Mouse (Mus musculus) kidney, adult 8-10 months (tissue): ENCODE results near the gene Col6a1.
"Not testable (repeated sequence)": the region's sequence is repeated elsewhere in the genome, so short reads cannot be mapped to it uniquely, and the experiment has no call there.

ENCODE experiments used
- DNase-seq, 2 experiments: peaks; one replicate each; pipeline ENCODE4 v3.0.0; 2022

Col6a1 gene

DNA sequence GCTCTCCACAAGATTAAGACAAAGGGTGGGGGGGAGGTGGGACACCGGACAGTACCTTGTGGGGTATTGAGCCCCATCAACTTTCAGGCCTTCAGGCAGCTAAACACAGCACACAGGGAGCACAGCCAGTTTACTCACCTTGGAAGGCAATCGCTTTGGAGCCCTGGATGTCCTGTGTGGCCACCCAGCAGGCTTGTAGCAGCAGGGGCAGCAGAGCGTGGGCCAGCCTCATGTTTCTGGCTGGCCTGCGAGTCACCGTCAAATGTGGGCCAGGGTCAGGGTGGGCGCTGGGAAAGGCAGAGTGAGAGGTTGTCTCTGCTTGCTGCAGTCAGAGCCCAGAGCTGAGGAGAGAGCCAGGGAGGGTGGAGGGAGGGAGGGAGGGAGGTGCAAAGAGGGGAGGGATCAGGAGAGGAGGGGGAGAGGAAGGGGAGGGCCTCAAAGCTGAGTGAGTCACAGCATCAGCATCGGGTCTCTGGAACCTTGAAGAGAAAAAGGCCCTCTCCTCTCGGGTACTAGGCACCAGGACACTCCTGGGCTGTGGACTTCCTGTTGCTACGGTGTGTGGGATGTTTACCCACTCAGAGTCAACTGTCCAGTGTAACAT, at the start of gene Col6a1:
Gene Col6a1, minus strand, starts transcription at position 487 of the 604 bp plus-strand sequence.
- DNase-seq, result no peak

DNA sequence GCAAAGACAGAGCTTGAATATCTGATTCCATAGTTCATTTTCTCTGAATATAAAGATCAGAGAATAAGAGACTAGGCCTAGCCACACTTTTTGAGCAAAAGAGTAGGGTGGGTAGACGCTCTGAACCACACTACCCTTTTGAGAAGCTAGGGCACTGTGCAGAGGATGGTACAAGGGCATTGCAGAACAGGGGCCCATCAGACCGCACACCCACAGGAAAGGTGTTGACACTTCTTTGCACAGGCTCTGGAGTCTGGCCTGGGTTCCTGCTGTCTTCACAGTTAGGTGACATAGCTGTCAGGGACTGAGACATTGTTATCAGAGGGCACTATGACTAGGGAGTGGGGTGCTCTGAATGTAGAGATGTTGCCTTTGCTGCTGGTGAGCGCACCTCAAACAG, 45.7 kb upstream of the Col6a1 start:
- DNase-seq, result no peak

DNA sequence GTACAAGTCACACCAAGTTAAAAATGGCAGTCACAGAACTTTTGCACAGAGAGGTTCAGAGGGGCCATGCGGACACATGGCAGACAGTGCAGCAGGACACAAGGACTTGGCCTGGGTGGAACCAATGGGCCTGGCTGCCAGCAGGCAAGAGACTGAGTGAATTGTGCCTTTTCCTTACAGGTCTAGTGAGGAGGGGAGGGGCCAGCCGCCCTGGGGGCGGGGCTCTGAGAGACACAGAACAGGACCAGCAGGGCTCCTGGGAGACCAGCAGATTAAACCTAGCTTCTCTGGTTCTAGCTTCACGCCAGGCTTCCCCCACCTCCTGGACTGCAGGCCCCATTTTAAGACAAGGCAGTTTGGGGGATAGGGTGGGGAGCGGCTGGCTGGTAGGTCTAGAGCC, 45.1 kb upstream of the Col6a1 start:
- DNase-seq, result no peak

DNA sequence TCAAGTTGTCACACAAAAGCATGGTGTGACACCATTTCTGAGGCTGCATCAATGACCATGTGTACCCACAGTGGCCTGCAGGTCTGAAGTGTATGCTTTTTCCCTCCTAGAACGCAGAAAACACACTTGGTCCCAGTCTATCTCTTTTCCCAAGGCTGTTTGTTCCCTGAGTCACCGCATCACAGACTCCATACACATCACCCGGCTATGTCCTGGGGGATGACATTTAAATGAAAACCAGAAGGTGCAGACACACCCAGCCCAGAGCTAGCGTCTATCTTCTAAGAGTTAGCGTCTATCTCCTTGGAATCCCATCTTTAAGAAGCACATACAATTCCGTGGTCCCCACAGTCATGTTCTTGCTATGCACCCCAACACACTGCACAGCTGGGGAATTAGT, 43.6 kb upstream of the Col6a1 start:
- no peak for DNase-seq

DNA sequence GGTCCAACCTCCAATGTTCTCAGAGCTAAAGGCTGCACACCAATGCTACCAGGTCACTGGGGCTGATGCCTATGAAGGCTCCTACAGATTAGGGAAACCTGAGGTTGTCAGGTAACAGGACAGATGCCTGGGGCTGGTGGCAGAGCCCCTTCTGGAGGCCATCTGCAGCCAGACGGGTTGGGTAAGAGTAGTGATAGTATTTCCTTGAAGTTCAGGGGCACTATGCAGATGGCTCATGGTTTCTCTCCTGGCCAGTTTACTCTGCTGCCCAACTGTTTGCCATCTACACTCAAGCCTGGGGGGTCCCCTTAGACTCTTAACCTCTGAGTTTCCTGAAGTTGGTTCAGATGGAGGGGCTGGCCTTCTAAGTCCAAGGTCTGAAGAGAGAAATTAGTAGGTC, 40.2 kb upstream of the Col6a1 start:
- DNase-seq, result no peak

DNA sequence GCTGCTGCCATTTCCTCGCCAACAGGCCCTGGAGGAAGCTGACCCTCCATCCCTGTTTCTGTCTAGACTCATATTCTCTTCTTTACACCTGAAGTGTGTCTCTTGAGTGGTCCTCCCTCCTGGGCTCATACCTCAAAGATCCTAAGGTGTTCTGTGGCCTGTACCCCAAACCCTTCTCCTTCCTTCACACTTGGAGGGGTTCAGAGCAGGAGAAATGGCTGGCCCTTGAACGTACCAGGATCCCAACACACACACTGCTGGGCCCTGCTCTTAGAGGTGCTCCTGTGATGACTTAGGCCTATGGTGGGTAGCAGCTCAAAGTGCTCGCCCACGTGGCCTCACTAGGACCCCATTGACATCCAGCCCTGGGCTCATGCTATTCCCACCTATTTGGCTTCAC, 39.0 kb upstream of the Col6a1 start:
- no peak for DNase-seq

DNA sequence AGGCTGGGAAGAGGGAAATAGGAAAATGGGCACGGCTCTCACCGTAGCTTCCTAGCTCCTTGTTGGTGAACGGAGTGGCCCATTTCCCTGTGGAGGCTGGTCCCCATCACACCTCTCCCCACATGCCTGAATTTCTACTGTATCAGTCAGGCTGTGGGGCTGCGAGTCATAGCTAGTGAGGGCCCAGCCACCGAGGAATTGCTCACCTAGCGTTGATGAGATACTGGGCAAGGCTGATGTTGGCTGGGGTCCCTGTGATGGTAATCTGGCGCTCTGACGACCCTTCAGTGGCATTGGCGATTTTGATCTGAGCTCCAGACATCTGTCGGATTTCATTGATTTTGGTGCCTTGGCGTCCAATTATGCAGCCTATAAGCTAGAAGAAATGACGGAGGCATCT, 37.0 kb upstream of the Col6a1 start:
- no peak for DNase-seq

DNA sequence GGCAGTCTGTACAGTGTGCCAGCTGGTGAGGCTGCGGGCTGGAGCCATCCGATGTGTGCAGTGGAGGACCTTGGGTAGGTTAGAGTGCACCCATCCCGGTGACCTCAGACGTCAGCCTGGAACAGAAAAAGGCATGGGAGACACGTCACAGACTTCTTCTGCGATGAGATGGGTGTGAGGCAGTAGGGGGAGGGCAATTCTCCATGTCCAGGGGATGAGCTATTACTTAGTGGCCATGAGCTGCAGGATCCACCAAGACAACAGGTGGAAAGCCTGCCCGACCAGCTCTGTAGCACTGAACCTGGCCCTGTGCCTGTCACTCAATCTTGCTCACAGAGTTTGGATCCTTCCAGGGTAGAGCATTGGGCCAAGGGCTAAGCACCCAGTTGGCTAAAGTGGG, 36.4 kb upstream of the Col6a1 start:
- no peak for DNase-seq

DNA sequence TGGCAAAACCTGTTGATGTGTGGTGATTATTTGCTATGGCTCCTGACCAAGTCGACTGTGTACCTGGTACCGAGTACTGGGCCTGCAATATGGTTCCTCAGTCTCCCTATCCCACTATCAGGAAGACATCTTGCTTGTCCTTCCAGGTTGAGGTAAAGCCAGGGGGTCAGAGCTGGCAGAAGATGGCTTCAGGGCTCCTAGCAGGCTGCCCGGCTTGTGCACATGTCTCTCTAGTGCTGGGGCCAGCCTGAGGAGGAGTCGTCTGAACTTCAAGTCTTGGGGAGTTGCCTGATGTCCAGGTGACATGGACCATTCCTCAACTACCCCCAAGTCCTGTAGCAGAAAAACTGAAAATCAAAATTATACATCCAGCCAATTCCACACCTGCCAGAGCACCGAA, 33.9 kb upstream of the Col6a1 start:
- no peak for DNase-seq

DNA sequence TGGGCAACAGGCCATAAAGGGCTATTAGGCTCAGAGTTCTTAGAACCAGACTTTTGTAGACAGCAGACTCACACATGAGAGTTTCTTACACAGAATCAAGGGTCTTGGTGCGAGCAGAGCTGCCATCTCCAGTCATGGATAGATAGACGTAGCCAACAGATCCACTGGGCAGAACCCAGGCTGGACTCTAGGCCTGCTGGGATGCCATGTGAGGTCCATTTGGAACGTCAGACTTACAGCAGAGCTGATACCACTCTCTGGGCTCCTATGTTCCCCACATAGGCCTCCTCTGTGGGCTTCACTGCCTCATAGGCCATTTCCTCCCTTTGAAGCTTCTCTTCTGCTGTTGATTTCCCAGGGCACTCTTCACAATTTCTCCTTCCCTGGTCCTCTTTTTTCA, 27.7 kb upstream of the Col6a1 start:
- DNase-seq, result no peak

DNA sequence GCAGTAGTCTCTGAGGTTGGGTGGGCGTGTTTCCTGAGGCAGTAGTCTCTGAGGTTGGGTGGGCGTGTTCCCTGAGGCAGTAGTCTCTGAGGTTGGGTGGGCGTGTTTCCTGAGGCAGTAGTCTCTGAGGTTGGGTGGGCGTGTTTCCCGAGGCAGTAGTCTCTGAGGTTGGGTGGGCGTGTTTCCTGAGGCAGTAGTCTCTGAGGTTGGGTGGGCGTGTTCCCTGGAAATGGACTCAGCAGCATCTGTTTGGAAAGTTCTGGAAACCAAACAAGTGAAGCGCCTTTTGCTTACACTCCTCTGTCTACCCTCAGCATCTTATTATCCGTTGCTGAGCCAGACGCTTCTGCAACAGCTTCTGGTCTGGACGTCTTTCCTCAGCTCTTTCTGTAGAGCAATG, 18.3 kb upstream of the Col6a1 start:
- not testable (repeated sequence) for DNase-seq

DNA sequence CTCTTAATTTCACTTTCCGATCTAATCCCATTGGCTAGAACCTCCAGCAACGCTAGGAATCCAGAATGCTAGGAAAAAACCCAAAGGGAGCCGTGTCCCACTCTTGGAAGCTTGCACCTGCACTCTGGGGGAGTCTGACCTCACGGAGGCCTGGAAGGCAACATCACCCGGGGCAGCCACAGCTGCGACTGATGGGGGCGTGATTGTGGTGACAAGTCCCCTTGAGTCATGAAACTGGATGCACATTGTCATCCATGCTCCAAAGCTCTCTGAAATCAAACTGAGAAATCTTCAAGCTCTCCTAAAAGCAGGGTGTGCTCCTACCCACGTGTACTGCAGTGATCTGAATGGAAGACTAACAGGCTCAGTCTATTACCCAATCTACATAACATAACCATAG, 10.8 kb upstream of the Col6a1 start:
- DNase-seq, result no peak

DNA sequence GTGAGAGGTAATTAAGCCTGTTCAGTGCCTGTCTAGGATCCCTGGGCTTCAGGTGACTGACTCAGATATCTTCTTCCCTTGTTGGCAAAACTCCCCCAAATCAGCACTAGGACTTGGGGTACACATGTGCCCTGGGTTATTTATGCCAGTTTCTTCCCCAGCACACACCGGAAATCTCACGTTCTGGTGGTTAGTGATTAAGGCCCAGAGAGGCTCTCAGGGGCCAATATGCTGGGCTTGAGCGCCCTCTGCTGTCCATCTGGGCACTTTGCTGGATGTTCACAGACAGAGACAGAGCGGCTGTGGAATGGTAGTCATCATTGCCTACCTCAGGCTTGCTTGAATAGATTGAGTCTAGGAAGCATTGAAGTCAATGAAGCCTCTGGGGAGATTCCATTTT, 9.0 kb upstream of the Col6a1 start:
- peak; percentile 44 to 78 for DNase-seq

DNA sequence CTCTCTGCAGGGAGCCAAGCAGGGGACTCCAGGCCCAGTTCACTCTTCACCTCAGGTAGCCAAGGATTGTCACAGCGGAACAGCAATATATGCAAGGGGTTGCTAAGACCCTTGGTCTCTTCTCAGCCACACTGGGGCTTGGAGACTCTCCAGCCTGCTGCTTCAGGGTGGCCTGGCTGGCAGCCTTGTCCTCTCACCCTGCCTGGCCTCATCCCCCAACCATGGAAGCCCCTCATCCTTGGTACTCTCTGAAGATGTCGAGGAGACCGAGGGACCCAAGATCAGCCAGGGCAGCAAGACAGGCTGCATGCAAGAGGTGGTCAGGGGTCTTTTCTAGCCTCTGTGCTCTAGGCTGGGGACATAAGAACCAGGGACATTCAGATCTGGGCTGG, 7.7 kb upstream of the Col6a1 start:
- no peak for DNase-seq

DNA sequence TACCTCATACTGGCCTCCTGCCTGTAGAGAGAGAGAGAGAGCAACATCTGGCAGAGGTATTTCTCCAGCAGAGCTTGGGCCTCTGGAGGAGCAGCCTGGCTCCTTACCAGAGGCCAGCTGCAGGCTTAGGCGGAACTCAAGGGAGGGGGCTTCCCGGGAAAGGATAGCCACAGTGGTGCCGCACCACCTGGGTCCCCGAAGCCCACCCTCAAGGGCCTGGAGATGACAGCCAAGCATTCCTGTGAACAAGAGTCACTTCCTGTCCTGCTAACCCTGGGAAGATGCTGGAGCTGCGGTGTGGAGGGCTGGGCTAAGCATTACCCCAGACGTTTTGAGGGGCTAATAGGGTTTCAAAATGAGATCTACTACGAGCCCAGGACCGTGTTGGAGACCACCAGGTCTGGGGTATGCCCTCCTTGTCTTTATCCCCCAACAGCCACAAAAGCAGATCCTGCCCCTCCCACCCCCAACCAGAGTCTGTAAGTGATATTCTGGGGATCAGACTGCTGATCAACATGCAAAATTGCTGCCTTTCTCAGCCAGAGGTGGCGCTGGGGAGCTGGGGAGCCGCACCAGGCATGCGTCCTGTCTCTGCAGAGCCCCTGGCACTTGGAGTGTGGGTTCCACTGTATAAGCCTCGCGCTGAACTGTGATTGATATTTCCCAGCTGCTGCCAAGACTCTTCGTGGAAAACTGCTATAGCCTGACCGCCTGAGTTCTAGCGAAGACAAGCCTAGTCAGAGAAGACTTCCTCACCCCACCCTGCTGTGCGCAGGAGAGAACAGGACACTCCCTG, 7.1 kb upstream of the Col6a1 start:
- DNase-seq, result peak; percentile 16 to 42

DNA sequence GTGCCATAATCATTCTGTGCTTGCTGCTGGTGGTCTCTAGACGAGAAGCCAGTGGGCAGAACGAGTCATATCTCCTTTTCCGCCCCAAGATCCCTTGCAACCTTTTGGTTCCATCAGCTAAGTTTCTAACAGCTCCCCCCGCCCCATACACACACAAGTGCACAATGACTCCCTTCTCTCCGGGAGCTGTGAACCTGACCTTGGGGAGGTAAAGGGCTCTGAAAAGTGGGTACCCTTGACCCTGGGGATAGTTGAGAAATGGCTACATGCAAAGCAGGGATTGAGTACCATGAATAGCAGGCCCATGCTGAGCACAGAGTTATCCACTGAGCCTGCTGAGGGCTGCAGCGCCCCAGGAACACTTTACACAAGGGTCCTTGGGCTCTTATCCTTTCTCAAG, 6.4 kb upstream of the Col6a1 start:
- DNase-seq, result no peak

DNA sequence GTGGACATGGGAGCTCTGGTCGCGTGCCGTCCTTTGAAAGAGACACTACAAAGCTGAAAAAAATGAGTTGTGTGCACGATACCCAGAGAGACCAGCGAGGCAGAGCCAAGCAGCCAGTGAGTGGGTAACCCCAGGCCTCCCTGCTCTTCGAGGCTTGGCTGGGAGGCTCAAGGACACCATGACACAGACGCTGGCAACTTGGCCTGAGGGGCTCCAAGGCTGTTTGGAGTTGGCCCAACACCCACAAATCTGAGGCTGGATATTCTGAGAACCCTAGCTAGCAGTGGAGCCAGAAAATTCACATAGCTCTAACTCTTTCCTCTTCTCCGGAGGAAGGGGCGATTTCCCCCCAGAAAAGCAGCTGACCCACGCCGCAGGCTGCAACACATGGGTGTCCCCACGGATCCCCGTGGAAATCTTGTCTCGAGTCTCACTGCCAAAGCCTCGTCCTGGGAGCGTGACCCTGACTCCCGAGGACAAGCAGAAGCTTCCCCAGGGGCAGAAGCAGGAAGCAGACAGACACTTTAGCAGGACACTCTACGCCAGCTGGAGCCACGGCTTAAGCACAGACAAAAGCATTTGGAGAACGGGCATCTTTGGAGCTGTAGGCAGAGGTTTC, 5.8 kb upstream of the Col6a1 start:
- DNase-seq, result no peak

DNA sequence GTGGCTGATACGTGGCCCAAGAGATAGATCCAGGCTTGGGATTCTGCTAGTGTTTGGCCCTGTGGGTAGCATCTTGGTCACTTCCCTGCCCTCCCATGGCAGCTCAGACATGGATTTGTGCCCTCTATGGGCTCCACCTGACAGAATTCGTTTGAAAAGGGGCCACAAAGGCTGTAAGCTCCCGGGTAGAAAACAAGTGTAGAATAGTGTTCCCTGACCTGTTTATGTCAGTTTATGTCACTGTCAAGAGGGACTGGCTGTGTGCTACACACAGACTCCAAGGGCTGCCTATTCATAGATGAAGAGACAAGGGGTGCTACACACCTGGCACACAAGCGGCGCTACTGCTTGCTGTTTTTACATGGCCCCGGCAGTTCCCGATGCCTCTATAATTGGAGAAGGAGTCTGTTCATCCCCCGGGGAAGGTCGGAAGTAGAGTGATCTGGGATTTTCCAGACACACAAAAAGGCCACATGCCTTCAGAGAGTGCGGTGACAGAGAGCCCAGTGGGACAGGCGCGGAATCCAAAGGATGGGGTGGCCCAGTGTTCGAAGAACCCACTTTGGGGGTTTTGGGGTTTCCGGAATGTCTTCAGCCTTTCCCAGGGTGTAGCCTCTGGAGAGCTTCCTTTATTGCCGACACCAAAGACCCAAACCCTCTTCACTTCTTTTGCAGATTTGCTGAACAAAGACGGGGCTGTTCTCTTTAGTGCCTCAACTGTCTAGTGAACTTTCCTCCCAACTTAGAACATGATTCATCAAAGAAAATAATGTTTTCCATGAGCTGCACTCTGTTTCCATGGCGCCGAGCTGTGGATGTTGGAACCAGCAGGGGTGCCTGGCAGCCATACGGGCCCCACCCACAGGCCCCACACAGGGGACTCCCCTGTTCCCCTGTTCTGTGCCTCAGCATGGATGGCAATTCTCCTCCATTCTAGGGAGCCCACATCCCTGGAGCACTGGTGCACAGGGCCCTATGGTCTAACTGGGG, 4.0 kb upstream of the Col6a1 start:
- DNase-seq, result no peak

DNA sequence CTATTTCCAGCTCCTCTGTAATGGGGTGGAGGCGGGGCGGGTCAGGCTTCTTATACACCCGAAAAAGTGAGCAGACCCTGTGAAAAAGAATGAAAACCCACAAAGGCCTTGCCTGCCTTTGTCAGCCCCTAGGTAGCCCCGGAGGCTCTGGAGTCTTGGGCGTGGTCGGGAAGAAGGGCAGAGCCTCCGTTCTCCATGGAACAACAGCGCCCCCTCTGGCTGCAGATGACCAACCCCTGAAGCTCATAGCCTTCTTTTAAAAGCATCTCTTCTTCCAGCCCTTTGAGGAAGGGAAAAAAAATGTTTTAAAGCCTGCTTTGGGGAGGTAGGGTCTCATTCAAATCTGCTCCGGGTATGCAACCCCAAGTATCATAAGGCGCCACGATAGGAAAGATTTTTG, 2.4 kb upstream of the Col6a1 start:
- DNase-seq, result peak; percentile 19 to 60

DNA sequence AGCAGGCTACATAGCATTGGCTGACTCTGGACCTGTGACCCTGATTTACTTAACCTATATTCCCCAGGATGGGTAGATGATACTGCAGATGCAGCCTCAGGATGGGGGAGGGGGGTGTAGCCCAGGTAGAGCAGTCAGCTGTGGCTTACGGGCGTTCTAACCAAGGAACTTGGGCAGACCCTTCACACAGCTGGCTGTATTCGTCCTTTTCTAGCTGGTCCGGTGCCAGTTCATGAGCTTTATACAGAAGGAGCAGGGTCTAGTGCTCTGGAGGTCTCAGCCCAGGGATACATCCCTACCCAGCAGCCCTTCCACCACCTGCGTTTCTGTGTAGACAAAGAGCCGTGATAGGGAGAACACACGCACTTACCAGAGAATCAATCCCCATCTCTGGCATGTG, 1.3 kb upstream of the Col6a1 start:
- DNase-seq, result no peak

DNA sequence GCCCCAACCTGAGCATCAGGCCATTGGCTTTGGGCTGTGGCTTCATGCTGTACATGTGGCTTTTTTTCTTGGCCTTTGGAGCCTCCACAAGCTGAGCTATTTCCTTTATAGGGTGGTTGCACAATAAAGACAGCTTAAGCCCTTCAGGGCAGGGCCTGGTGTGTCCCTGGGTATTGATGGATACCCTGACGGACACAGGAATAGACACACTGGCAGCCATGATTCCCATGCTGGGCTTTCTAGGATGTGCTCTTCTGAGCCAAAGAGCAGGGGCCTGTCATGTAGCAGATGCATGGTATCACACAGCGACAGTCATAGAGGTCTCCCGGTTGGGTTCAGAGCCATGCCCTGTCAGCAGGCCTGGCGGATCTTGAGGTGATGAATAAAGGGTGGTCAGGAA, 898 bp upstream of the Col6a1 start:
- no peak for DNase-seq

DNA sequence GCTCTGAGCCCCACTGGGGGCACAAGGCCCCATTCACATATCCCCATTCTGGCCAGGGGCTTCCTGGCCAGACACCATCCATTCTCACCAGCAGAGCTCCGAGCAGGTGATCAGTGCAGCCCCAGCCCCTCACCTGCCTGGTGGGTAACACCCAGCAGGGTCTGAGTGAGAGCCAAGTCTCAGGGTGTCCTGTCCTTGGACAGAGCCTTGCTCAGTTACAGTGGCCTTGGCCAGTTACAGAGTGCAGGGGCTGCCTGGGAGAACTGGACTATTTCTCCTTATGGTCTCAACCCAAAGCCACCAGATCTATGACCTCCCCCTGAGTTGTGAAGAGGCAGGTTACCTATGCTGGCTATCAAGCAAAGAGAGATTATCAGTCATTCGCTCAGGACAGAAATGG, 871 bp downstream of the Col6a1 start:
- no peak for DNase-seq

DNA sequence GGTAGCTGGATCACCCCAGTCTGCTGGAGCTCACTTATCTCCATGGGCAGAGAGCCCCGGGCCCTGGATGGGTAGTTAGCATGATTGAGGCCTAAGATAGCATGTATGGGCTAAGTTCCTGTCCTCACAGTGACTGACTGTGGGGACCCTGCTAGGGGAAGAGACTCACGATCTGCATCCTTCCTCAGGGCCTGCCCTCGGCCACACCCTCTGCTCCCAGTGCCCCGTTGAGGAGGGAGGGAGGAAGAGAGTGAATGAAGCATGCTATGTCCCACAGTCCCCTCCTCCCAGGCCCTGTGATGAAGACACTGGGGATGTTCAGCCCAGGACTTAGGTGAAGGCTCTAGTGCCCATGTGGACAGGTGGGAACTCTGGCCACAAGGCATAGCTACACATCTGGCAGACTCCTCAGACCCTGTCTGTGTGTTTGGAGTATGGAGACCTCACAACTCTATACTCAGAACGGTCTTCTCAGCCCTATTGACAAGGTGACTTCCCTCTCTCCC, 1.7 kb downstream of the Col6a1 start:
- DNase-seq, result no peak
